Mouse (Mus musculus): Measurements from ENCODE around the gene Zfp740.

- TF ChIP-seq CTCF (IDR thresholded peaks at IDR 0.05; ENCODE audit: low read depth) (no peak), EP300 (IDR thresholded peaks at IDR 0.05; ENCODE audit: low read depth) (no peak)
These were observed 34.0 kb upstream of the Zfp740 start for GRCm38 (mm10) chr15:102169064-102169463.
